8 mouse cellular contexts compared by ENCODE assay signal in the genomic region with DNA sequence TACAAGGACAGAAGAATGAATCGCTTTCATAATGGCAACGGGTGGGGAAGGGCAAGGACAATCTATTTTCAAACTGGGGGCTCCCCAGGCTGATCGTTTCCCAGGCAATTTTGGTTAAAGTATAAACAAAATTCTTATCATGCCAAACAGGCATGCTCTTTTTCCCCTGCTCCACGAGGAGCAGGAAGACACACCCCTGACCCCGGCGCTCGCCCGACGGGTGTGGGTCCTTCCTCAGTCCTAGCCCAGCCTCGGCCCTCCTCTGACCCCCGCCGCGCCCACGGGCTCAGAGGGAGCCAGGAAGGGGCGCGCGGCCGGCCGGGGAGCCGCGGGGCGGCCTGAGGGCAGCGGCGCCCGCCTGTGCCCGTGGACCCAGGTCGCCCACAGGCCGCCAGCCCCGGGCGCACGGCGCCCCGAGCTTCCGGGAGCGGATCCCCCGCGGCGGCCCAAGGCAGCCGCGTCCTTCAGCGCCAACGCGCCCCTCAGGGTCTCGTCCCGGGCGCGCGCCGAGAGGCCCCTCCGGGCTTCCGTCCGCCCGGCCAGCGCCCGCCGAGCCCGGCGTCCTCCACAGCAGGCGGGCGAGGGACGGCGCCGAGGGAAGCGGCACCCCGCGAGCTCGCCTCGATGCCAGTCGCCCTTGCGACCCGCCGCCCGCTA. TPM values are rescaled to one million over a fixed set of nuclear protein-coding genes. Genes with fewer than 3 reads are reported as not detected.
DNase-seq lines count a peak whose midpoint lies in the region; ATAC-seq and TF ChIP-seq lines count a peak whose summit lies in the region.

No protein-coding gene starts in this region.

- no peak for TF ChIP-seq CTCF in bone marrow macrophage, adult 2 months (IDR thresholded peaks at IDR 0.05; ENCODE audit: low read depth, low read length)

- 0% methylated on average over 48 of the region's 73 CpGs for WGBS in forebrain, embryonic 11.5 days
- 0% methylated on average over 56 of the region's 73 CpGs for WGBS in stomach, embryonic 15.5 days

- H3K4me2 ChIP-seq in forebrain, embryonic 11.5 days (ENCODE audit: low read depth, low read length, severe bottlenecking), result peak overlapping the region; percentile 61
- peak overlapping the region; percentile 65 for H3K4me2 ChIP-seq in stomach, embryonic 15.5 days

- peak; percentile 59 for DNase-seq in cerebellum, adult 11-12 months
- DNase-seq in cerebellum, adult 9-11 months, result no peak
- DNase-seq in forebrain, embryonic 11.5 days (ENCODE audit: low spot score), result peak; percentile 73
- peak; percentile 74 to 83 for DNase-seq in heart, postnatal 14 days
- peak; percentile 75 to 92 for DNase-seq in kidney, postnatal 25 days

- no peaks in the 10 kb centered on the region for H3K27me3 ChIP-seq in forebrain, embryonic 11.5 days (ENCODE audit: control insufficient read depth, insufficient read depth, low read length)
- no peaks in the 10 kb centered on the region for H3K27me3 ChIP-seq in stomach, embryonic 15.5 days (replicated peaks)

- H3K9me3 ChIP-seq in forebrain, embryonic 11.5 days (ENCODE audit: control insufficient read depth, low read length), result no peaks in the 10 kb centered on the region
- H3K9me3 ChIP-seq in stomach, embryonic 15.5 days, result no peaks in the 10 kb centered on the region

- peak; percentile 90 for ATAC-seq in forebrain, embryonic 11.5 days (replicated peaks; ENCODE audit: low FRiP score)
- peak; percentile 63 for ATAC-seq in megakaryocyte, adult 5-6 weeks (ENCODE audit: poor library complexity, severe bottlenecking)
- peak; percentile 86 for ATAC-seq in stomach, embryonic 15.5 days (ENCODE audit: insufficient read depth, low FRiP score, low read depth)

- H3K27ac ChIP-seq in bone marrow macrophage, adult 2 months (ENCODE audit: insufficient read depth, low read depth, low read length), result peak overlapping the region; percentile 6; the same call in 1 of the 2 replicates
- H3K27ac ChIP-seq in forebrain, embryonic 11.5 days (ENCODE audit: low read depth, low read length), result peak overlapping the region; percentile 64
- H3K27ac ChIP-seq in stomach, embryonic 15.5 days, result peak overlapping the region; percentile 89

- no peaks in the 10 kb centered on the region; the same call in 1 of the 2 replicates for H3K4me1 ChIP-seq in bone marrow macrophage, adult 2 months (ENCODE audit: control insufficient read depth, insufficient read depth, low read length)
- H3K4me1 ChIP-seq in forebrain, embryonic 11.5 days (replicated peaks; ENCODE audit: control insufficient read depth, insufficient read depth, low read length), result no peaks in the 10 kb centered on the region
- H3K4me1 ChIP-seq in stomach, embryonic 15.5 days, result no peaks in the 10 kb centered on the region; the same call in 1 of the 2 replicates

- peak overlapping the region; percentile 82 for H3K9ac ChIP-seq in forebrain, embryonic 11.5 days (ENCODE audit: low read length)
- peak overlapping the region; percentile 89 for H3K9ac ChIP-seq in stomach, embryonic 15.5 days

- intact Hi-C loops in heart, postnatal 14 days (cut with DNase I), result loop anchor here (2.0 kb wide), 2 partner anchors 46 to 60 kb away; no protein-coding TSS in a partner anchor

- peak overlapping the region; percentile 83 for H3K4me3 ChIP-seq in bone marrow macrophage, adult 2 months (ENCODE audit: insufficient read depth, low read length)
- H3K4me3 ChIP-seq in forebrain, embryonic 11.5 days (ENCODE audit: low read depth, low read length), result peak overlapping the region; percentile 91
- H3K4me3 ChIP-seq in stomach, embryonic 15.5 days (replicated peaks), result peak overlapping the region; percentile 97

- TF ChIP-seq POLR2A in bone marrow macrophage, adult 2 months (IDR thresholded peaks at IDR 0.05; ENCODE audit: borderline replicate concordance, low read depth, low read length), result no peak

- no peaks in the 10 kb centered on the region for H3K36me3 ChIP-seq in forebrain, embryonic 11.5 days (ENCODE audit: control insufficient read depth, insufficient read depth, low read length)
- no peaks in the 10 kb centered on the region for H3K36me3 ChIP-seq in stomach, embryonic 15.5 days

RNA-seq across cellular contexts. Expression of gene 4931406P16Rik, which starts 0.4 kb away (rescaled TPM):
- polyA plus RNA-seq in bone marrow macrophage, adult 2 months (2012; ENCODE audit: insufficient read depth, insufficient read length, missing spikeins), result 16.7 and 18.4 TPM in 2 replicates
- 27.4 and 32.7 TPM in 2 replicates for polyA plus RNA-seq in forebrain, embryonic 11.5 days (2014; fragmentation: Nextera tagmentation; extraction: Ambion mirVana)
- 10 to 100 TPM; 71.5 to 80.6 TPM for total RNA-seq in heart, postnatal 14 days (2021)
- 18.6 and 23.2 TPM in 2 replicates for total RNA-seq in megakaryocyte, adult 5-6 weeks (2015)
- 19.4 and 23.7 TPM in 2 replicates for total RNA-seq in megakaryocyte, adult 5-6 weeks (2017)
- polyA plus RNA-seq in stomach, embryonic 15.5 days (2015; fragmentation: Nextera tagmentation; extraction: Ambion mirVana), result 27.9 and 28.2 TPM in 2 replicates

Comparison
In these comparisons a context has a peak if more than half of its experiments do, and no peak if none do; other contexts are left out.
1. H3K27ac ChIP-seq: peak in every context shown above with its lines; median percentile 89 in stomach, embryonic 15.5 days; 64 in forebrain, embryonic 11.5 days; 6 in bone marrow macrophage, adult 2 months.